Mouse (Mus musculus) liver, adult 2 months (tissue): ENCODE data around the gene Tmem87b. TPM values are rescaled to one million over a fixed set of nuclear protein-coding genes. Genes with fewer than 3 reads are reported as not detected.

Source experiments
- DNase-seq: peaks from one replicate; pipeline ENCODE4 v3.0.0-alpha.2; 2011; ENCODE audit warnings: low read depth, low spot score; ENCODE audit errors: extremely low read depth
- H3K27ac ChIP-seq: fragments of 200-500 bp; replicated peaks from 2 replicates; pipeline ENCODE4 v1.5.1; 2012; ENCODE audit warnings: low read depth, mild to moderate bottlenecking, control low read depth, inconsistent platforms, low read length; ENCODE audit not compliant: insufficient read depth
- H3K27me3 ChIP-seq: fragments of 200-500 bp; 2 replicates; pipeline ENCODE4 v1.6.1; 2012; ENCODE audit warnings: mild to moderate bottlenecking, moderate library complexity, low read length, inconsistent platforms; ENCODE audit not compliant: control insufficient read depth, insufficient read depth
- H3K36me3 ChIP-seq: fragments of 200-500 bp; 2 replicates; pipeline ENCODE4 v1.6.1; 2012; ENCODE audit warnings: low read length, inconsistent platforms; ENCODE audit not compliant: control insufficient read depth, insufficient read depth
- H3K4me1 ChIP-seq: fragments of 200-500 bp; 2 replicates; pipeline ENCODE4 v1.6.1; 2011; ENCODE audit warnings: low read length; ENCODE audit not compliant: control insufficient read depth, insufficient read depth
- H3K4me3 ChIP-seq: fragments of 200-500 bp; 2 replicates; pipeline ENCODE4 v1.5.1; 2011; ENCODE audit warnings: low read depth, mild to moderate bottlenecking, control low read depth, low read length, moderate library complexity; ENCODE audit not compliant: insufficient read depth
- H3K79me2 ChIP-seq: fragments of 200-500 bp; 2 replicates; pipeline ENCODE4 v1.6.1; 2012; ENCODE audit warnings: inconsistent platforms, mild to moderate bottlenecking, low read length, moderate library complexity; ENCODE audit not compliant: control insufficient read depth, insufficient read depth
- H3K9ac ChIP-seq: fragments of 200-500 bp; 2 replicates; pipeline ENCODE4 v1.6.1; 2012; ENCODE audit warnings: low read depth, mild to moderate bottlenecking, control low read depth, inconsistent platforms, low read length
- CTCF ChIP-seq: fragments of 200-500 bp; IDR thresholded peaks from 2 replicates; pipeline ENCODE4 v1.5.1; 2011; ENCODE audit warnings: low read depth, low read length, control low read depth
- POLR2A ChIP-seq: fragments of 200-500 bp; IDR thresholded peaks from 2 replicates; pipeline ENCODE4 v1.6.1; 2011; ENCODE audit warnings: low read length, control low read depth; ENCODE audit not compliant: insufficient read depth; ENCODE audit errors: extremely low read depth
- WGBS: fragments of 180-500 bp; shearing (Covaris S2); methylation state at CpG from one replicate; pipeline ENCODE4 v1.1.7; 2018; 5-methylcytosine and 5-hydroxymethylcytosine counted together
- polyA plus RNA-seq: library from polyadenylated mRNA; depleted of rRNA; stranded (reverse); fragments of >200 nt; gene quantifications from 2 replicates; pipeline ENCODE4 v1.2.3, GENCODE M21; 2012; rRNA removed
- total RNA-seq: library from RNA; depleted of rRNA; stranded (reverse); fragments of >200 nt; gene quantifications from 2 replicates; pipeline ENCODE4 v1.2.3, GENCODE M21; 2014; rRNA removed

Gene Tmem87b
- total and polyA plus RNA-seq, 2 experiments: 6.9 to 23.4 TPM

DNA sequence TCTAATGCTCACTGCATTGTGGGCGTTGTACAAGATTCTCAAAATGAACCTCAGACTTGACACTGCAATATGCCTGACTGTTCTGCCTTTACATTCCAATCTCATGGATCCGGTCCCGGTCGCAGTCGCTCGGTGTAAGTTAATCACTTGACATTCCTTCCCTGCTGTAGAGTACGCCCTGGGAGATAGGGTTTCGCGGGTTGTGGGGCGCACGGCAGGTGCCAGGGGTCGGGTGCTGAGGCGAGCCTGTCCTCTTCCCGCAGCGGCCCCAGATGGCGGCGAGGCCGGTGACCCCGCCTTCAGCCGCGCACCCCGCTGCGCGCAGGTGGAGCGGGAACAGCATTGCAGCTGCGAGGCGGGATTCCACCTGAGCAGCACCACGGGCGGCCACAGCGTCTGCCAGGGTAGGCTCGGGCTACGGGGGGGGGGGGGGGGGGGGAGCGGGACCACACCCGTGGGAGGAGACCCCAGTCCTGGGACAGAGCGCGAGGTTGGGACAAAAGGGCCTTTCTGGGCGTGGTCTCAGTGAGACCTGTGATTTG is 74.3 kb downstream of the Tmem87b start:
- TF ChIP-seq POLR2A: no peak
- no peak for TF ChIP-seq CTCF
- H3K9ac ChIP-seq: no peak overlapping the region
- H3K27ac ChIP-seq: no peak overlapping the region
- whole genome bisulfite sequencing: 7% methylated on average over 34 of the region's 37 CpGs
- H3K79me2 ChIP-seq: no peaks in the 10 kb centered on the region
- H3K4me1 ChIP-seq: no peaks in the 10 kb centered on the region
- DNase-seq: no peak
- no peaks in the 10 kb centered on the region for H3K27me3 ChIP-seq
- H3K4me3 ChIP-seq: no peak overlapping the region
- H3K36me3 ChIP-seq: no peaks in the 10 kb centered on the region

GRCm38 (mm10) chr2:128902843-128903242 is 84.9 kb downstream of the Tmem87b start:
- no peaks in the 10 kb centered on the region for H3K4me1 ChIP-seq
- H3K27ac ChIP-seq: no peak overlapping the region
- no peak for TF ChIP-seq CTCF
- no peak for TF ChIP-seq POLR2A
- WGBS: 91% methylated on average over 6 of the region's 6 CpGs
- no peak overlapping the region for H3K9ac ChIP-seq
- DNase-seq: no peak
- no peaks in the 10 kb centered on the region for H3K27me3 ChIP-seq
- no peaks in the 10 kb centered on the region for H3K36me3 ChIP-seq
- no peak overlapping the region for H3K4me3 ChIP-seq
- H3K79me2 ChIP-seq: no peaks in the 10 kb centered on the region

DNA sequence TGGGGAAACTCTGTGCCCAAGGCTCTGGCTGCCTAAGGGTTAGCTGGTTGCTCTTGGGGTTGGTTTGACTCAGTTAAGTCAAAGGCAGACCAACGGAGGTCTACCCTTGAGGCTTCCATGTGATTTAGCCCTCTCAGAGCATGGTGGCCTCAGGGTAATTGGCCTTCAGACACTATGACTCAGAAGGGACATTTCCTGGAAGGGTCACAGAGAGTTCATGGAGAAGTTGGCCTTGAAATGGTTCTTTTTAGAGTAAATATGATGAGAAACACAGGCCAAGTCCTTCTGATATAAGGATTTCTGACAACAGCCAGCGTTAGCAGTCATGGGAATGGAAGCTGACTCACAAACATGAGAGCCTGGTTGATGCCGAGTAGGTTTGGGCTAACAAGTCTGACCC is 85.7 kb downstream of the Tmem87b start:
- peak; percentile 23 for DNase-seq

More for the DNA sequence above, 85.7 kb downstream of the Tmem87b start:
- no peaks in the 10 kb centered on the region for H3K79me2 ChIP-seq
- TF ChIP-seq POLR2A: no peak
- TF ChIP-seq CTCF: no peak
- no peaks in the 10 kb centered on the region for H3K36me3 ChIP-seq
- no peak overlapping the region for H3K27ac ChIP-seq
- H3K4me1 ChIP-seq: no peaks in the 10 kb centered on the region
- H3K9ac ChIP-seq: no peak overlapping the region
- no peaks in the 10 kb centered on the region for H3K27me3 ChIP-seq
- 70% methylated on average over 3 of the region's 3 CpGs for WGBS
- no peak overlapping the region for H3K4me3 ChIP-seq

Other genes with a start within 250 kb of the Tmem87b start
- gene Spdye4c, start 226.9 kb upstream of the Tmem87b start, total RNA-seq: not detected in 2 replicates
- not detected in 2 replicates for gene Spdye4c, start 226.9 kb upstream of the Tmem87b start, polyA plus RNA-seq
- gene Anapc1, start 130.7 kb upstream of the Tmem87b start, total RNA-seq: 33.0 and 42.8 TPM in 2 replicates
- 18.4 and 22.3 TPM in 2 replicates for gene Anapc1, start 130.7 kb upstream of the Tmem87b start, polyA plus RNA-seq
- 16.5 and 17.0 TPM in 2 replicates for gene Mertk, start 119.2 kb upstream of the Tmem87b start, total RNA-seq
- 3.0 and 3.8 TPM in 2 replicates for gene Mertk, start 119.2 kb upstream of the Tmem87b start, polyA plus RNA-seq
- 0.28 and 0.34 TPM in 2 replicates for gene Fbln7, start 44.9 kb downstream of the Tmem87b start, total RNA-seq
- 0.22 and 0.25 TPM in 2 replicates for gene Fbln7, start 44.9 kb downstream of the Tmem87b start, polyA plus RNA-seq
- 1.4 and 3.0 TPM in 2 replicates for gene Zc3h8, start 126.0 kb downstream of the Tmem87b start, total RNA-seq
- gene Zc3h8, start 126.0 kb downstream of the Tmem87b start, polyA plus RNA-seq: 0.52 and 0.72 TPM in 2 replicates
- gene Zc3h6, start 149.3 kb downstream of the Tmem87b start, total RNA-seq: 2.1 and 2.5 TPM in 2 replicates
- 0.20 TPM in 2 replicates for gene Zc3h6, start 149.3 kb downstream of the Tmem87b start, polyA plus RNA-seq
- 4.8 and 8.1 TPM in 2 replicates for gene Gm10762, start 149.6 kb downstream of the Tmem87b start, total RNA-seq
- 5.8 and 6.3 TPM in 2 replicates for gene Gm10762, start 149.6 kb downstream of the Tmem87b start, polyA plus RNA-seq
- gene Vinac1, start 230.1 kb downstream of the Tmem87b start, total RNA-seq: 0.09 and 0.13 TPM in 2 replicates
- 0.04 and 0.12 TPM in 2 replicates for gene Vinac1, start 230.1 kb downstream of the Tmem87b start, polyA plus RNA-seq
- gene Ttl, start 247.8 kb downstream of the Tmem87b start, total RNA-seq: 3.3 and 3.8 TPM in 2 replicates
- 1.9 and 2.4 TPM in 2 replicates for gene Ttl, start 247.8 kb downstream of the Tmem87b start, polyA plus RNA-seq